Mouse (Mus musculus) CH12F3 (cell line): ENCODE data around the gene Hyal3.

Experiments
- in situ Hi-C: fragments of 300-500 bp; cut with MboI; formaldehyde crosslinking; loops from 2 replicates; pipeline ENCODE4 v1.14.3; 2020; ENCODE audit warnings: low sequenced_read_pairs

Gene Hyal3

GRCm38 (mm10) chr9:107580501-107581317 is at the start of gene Hyal3:
Gene Hyal3 (plus strand): TSS chr9:107580818.
- in situ Hi-C loops: no loop called here

- in situ Hi-C loops: no loop called here
Observed at GRCm38 (mm10) chr9:107533791-107534407, 46.7 kb upstream of the Hyal3 start, which contains the start of gene Tmem115. Gene Tmem115 (plus strand): TSS chr9:107533945.

- in situ Hi-C loops: no loop called here
Observed at GRCm38 (mm10) chr9:107534408-107535202, 46.0 kb upstream of the Hyal3 start.

GRCm38 (mm10) chr9:107538231-107538630 is 42.4 kb upstream of the Hyal3 start:
- in situ Hi-C loops: no loop called here

- in situ Hi-C loops: no loop called here
Observed at GRCm38 (mm10) chr9:107538711-107539110, 41.9 kb upstream of the Hyal3 start.

GRCm38 (mm10) chr9:107539940-107540339 is 40.7 kb upstream of the Hyal3 start:
- in situ Hi-C loops: no loop called here

- in situ Hi-C loops: no loop called here
Observed at GRCm38 (mm10) chr9:107540420-107540819, 40.2 kb upstream of the Hyal3 start.

- in situ Hi-C loops: no loop called here
Observed at GRCm38 (mm10) chr9:107541005-107541404, 39.6 kb upstream of the Hyal3 start.

GRCm38 (mm10) chr9:107541474-107542351 is 38.9 kb upstream of the Hyal3 start, which contains the start of the genes Cyb561d2 and Nprl2:
Gene Cyb561d2 (minus strand): TSS chr9:107542193.
Gene Nprl2 (plus strand): TSS chr9:107542226.
- in situ Hi-C loops: no loop called here

- in situ Hi-C loops: no loop called here
Observed at GRCm38 (mm10) chr9:107542352-107542686, 38.3 kb upstream of the Hyal3 start.

GRCm38 (mm10) chr9:107542721-107543120 is 37.9 kb upstream of the Hyal3 start:
- in situ Hi-C loops: no loop called here

- in situ Hi-C loops: no loop called here
Observed at GRCm38 (mm10) chr9:107543299-107543698, 37.3 kb upstream of the Hyal3 start.

- in situ Hi-C loops: no loop called here
Observed at GRCm38 (mm10) chr9:107544196-107544700, 36.4 kb upstream of the Hyal3 start.

GRCm38 (mm10) chr9:107544729-107545128 is 35.9 kb upstream of the Hyal3 start:
- in situ Hi-C loops: no loop called here

GRCm38 (mm10) chr9:107545199-107545598 is 35.4 kb upstream of the Hyal3 start:
- in situ Hi-C loops: no loop called here

- in situ Hi-C loops: no loop called here
Observed at GRCm38 (mm10) chr9:107545602-107546001, 35.0 kb upstream of the Hyal3 start.

GRCm38 (mm10) chr9:107547026-107547425 is 33.6 kb upstream of the Hyal3 start, which contains the start of gene Zmynd10:
Gene Zmynd10 (plus strand): TSS chr9:107547298.
- in situ Hi-C loops: no loop called here

- in situ Hi-C loops: no loop called here
Observed at GRCm38 (mm10) chr9:107547957-107548356, 32.7 kb upstream of the Hyal3 start.

GRCm38 (mm10) chr9:107548820-107549219 is 31.8 kb upstream of the Hyal3 start:
- in situ Hi-C loops: no loop called here
